Mouse (Mus musculus): ENCODE data around the gene Spc24.
A peak's percentile ranks its signal among the peaks of the same experiment; 100 is the strongest.

The Spc24 gene

GRCm38 (mm10) chr9:21747238-21747774 lies 12.8 kb downstream of the Spc24 start:
- DNase-seq = no peak

DNA sequence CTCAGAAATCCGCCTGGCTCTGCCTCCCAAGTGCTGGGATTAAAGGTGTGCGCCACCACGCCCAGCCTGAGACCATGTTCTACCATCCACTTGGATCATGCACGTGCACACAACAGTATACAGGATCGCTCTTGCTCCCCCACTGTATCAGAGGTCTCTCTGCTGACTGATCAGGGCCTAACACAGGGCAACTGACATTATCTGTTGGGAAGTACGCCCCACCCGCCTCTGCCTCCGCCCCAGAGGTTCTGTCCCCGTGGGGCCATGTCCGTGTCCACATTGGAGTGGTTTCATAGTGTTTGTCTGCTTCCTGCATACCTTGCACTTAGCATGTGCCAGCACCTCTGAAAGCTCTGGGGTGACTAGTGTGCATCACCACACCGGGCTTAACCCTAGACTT lies 18.6 kb downstream of the Spc24 start:
- DNase-seq = no peak

GRCm38 (mm10) chr9:21740427-21740826 lies 19.7 kb downstream of the Spc24 start:
- DNase-seq = no peak

DNA sequence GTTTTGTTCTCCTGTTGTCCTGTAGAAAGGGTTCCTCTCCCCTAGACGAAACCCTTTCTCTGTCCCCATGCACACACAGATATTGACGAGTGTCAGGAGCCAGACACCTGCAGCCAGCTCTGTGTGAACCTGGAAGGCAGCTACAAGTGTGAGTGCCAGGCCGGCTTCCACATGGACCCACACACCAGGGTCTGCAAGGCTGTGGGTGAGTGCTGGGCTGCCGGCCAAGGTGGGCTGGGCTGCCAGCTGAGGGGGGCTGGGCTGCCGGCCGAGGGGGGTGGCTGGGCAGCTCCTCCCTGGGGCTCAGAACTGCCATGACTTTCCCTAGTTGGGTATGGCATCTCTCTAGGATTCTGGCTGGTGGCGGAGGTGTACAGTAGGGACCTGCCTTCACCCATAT lies 21.3 kb downstream of the Spc24 start:
- DNase-seq = no peak

DNA sequence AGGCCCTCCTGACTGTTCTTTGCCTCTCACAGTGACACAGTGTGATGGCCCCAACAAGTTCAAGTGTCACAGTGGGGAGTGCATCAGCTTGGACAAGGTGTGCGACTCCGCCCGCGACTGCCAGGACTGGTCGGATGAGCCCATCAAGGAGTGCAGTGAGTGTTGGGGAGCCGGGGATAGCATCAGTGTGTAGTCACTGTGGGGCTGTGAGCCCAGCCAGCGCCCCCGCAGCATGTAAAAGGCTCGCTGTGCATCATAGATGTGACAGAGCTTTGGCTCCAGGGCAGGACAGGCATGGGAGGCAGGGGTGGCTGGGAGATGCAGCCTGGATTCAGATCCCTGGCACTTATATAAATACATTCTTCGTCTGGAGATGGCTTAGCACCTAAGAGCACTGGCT lies 22.9 kb downstream of the Spc24 start:
- DNase-seq = no peak

DNA sequence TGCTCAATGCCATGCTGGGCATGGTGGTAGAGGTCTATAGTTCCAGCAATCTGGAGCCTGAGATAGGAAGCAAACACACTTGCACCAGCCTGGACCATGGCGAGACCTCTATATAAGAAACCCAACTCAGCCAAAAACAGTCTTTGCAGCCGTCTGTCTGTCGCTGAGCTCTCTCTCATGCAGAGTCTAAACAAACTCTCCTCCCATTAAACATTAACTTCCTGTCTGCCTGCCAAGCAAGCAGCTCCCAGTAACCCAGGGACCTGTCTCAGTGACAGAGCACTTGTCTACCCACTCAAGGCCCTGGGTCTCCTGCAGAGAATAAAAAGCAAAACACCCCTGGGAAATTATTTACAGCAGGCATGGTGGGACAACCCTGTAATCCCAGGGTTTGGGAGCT lies 23.5 kb downstream of the Spc24 start:
- DNase-seq = no peak

GRCm38 (mm10) chr9:21735126-21735525 lies 25.0 kb downstream of the Spc24 start:
- DNase-seq = no peak

DNA sequence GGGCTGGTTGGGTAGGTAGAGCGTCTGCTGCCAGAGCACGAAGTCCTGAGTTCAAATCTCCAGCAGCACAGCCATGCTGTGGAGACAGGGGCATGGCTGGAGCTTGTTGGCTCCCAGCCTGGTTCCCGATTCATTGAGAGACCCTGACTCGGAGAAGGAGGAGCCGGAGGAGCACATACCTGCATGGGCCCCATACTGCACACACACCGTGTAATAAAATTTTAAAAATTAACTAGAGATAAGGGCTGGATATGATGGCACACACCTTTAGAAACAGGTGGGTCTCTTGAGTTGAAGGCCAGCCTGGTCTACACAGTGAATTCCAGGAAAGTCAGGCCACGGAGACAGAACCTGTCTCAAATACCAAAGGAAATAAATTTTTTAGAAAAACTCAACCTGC lies 26.1 kb downstream of the Spc24 start:
- DNase-seq = no peak

GRCm38 (mm10) chr9:21733446-21733845 lies 26.7 kb downstream of the Spc24 start:
- no peak for DNase-seq

DNA sequence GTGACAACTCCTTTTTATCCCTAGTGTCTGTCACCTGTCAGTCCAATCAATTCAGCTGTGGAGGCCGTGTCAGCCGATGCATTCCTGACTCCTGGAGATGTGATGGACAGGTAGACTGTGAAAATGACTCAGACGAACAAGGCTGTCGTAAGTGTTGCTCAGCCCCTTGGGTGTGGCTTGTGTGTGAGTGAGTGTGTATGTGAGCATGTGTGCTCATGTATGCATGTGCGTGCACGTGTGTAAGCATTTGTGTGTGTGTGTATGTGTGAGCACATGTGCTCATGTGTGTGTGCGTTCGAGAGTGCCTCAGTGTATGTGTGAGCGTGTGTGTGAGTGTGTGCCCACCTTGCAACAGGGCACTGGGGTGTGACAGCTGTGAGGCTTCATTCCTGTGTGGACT lies 27.8 kb downstream of the Spc24 start:
- no peak for DNase-seq

GRCm38 (mm10) chr9:21729264-21729663 lies 30.8 kb downstream of the Spc24 start:
- DNase-seq = no peak

- no peak for DNase-seq
Measured at GRCm38 (mm10) chr9:21728261-21728832, 31.8 kb downstream of the Spc24 start.

- DNase-seq = no peak
Measured at GRCm38 (mm10) chr9:21726218-21726975, 33.7 kb downstream of the Spc24 start.

DNA sequence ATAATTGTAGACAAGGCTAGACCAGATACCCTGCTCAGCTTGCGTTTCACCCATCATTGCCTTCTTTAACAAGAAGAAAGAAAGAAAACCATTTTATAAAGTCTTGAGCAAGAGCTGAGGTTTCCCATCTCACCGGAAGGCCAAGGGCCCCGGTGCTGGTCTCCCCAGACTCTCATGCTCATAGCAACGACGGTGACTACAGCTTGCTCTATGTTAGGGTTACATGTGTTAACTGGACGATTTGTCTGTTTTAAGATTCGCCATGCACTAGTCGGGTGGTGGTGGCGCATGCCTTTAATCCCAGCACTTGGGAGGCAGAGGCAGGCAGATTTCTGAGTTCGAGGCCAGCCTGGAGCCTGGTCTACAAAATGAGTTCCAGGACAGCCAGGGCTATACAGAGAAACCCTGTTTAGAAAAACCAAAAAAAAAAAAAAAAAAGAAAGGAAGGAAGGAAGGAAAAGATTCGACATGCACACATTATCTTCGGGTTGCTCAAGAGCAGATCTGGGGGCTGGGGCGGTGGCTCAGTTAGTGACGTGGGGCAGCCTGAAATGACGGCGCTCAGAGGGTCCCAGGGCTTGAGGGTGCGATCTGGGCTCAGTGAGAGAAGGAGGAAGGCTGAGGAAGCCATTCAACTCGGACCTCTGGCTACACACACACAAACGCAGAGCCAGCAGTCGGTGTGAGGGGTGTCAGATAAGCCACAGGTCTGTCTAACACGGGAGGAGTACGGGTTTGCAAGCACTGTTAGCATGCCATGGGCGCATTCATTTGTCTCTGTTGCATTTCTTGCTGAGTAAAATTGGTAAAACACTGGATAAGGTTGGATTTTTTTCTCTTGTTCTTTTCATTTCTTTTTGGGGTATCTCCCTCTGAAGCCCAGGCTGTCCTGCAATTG lies 34.6 kb downstream of the Spc24 start:
- DNase-seq = no peak

- DNase-seq = peak; percentile 92 to 93
Measured at GRCm38 (mm10) chr9:21724147-21724536, 36.0 kb downstream of the Spc24 start.

DNA sequence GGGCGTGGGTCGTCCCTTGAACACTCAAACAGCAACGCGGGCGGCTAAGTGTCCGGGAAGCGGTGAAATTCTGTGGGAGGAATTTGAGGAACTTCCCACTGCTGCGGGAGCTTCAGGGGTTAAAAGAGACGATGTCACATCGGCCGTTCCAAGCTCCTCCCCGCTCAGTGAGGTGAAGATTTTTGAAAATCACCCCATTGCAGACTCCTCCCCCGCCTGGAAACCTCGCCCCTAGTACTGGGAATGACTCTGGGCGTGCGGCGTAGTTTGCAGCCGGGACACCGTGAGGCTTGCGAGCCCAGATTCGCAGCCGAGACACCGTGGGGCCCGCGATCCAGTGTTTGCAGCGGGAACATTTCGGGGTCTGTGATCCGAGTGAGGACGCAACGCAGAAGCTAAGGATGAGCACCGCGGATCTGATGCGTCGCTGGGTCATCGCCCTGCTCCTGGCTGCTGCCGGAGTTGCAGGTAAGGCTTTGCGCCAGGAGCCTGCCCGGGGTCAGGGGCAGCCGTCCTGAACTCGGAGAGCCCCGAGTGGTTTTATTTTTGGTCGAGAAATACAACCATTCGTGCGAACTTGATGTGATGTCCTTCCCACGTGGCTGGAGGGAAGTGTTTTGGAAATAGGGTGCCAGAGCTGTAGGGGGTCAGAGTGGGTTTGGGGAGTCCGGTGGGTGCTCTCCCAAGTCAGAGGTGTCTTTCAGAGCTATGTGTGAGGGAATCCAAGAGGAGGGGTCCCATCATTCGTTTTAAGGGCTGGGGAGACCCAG lies 36.5 kb downstream of the Spc24 start, which contains the start of gene Ldlr:
Gene Ldlr, plus strand, starts transcription at position 107 of the 770 bp plus-strand sequence.
- peak; percentile 43 to 55 for DNase-seq

- DNase-seq = no peak
Measured at GRCm38 (mm10) chr9:21721036-21721435, 39.1 kb downstream of the Spc24 start.

DNA sequence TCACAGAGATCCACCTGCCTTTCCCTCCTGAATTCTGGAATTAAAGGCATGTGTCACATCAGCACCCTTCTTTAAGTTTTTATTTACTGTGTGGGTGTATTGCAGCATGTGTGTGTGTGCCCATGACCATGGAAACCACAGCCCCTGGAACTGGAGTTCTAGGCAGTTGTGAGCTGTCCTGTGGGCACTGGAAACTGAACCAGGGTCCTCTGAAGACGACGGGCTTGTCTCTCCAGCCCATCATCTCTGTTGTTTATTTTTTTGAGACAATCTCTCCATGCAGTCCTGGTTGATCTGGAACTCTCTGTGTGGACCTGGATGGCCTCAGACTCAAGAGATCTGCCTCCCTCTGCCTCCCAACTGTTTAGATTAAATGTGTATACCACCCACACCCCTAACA lies 43.1 kb downstream of the Spc24 start:
- no peak for DNase-seq

DNA sequence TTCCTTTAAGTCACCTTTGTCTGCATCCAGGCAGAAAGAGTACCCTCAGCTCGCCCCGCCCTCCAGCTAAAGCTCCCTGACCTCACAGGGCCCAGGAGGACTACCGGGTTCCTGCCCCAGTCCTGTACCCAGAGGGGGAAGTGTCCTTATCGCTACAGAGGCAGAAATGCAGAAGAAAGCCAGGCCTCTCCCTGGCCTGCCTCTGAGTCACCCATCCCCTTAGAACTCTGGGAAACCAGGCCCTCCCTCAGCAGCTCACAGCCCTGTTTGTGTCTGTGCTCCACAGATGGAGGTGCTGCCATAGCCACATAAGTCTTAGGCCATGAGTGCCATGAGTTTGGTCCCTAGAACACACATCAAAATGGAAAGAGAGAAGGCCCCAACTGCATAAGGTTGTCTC lies 44.8 kb downstream of the Spc24 start:
- DNase-seq = no peak

DNA sequence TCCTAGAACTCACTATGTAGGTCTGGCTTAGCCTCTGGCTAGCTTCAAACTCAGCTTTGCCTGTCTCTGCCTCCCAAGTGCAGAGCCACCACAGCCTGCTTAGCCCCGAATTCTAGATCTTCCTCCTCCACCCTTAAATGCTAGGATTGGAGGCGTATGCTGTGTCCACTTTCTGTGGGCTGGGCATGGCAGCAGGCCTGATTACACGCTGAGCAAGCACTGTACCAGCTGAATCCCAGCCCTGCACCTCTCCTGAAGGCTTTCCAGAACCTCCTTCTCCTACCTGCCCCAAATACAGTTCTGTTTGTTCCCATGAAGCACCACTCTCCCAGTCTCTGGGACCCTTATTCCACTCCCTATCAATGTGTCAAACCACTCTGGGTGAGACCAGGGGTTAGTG lies 50.8 kb downstream of the Spc24 start:
- no peak for DNase-seq

DNA sequence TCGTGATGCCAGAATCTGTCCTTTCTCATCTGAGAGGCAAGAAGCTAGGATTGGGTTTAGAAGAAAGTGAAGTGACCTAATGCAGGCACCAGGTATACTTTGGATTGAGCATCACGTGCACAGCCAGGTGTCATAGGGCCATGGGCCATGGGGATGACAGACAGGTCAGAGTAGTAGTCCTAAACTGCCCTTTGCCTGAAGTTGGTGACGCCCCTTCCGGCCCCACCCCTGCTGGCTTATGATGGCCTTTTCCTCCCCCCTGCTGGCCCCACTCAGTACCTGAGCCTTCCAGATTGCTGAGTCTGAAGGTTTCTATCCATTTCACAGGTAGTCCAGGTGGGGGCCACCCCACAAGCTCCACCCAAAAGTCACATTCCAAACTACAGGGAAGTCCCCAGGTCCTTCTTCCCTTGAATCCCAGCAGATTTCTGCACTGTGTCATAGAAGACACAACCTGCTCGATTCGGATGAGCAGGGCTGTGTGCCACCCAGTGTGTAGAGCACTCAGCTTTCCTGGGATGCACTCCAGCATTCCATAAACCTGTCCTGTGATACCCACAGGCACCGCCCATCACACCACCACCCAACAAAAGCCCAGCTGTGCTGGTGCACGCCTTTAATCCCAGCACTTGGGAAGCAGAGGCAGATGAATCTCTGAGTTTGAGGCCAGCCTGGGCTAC lies 53.4 kb downstream of the Spc24 start:
- no peak for DNase-seq

- no peak for DNase-seq
Measured at GRCm38 (mm10) chr9:21706085-21706484, 54.0 kb downstream of the Spc24 start.
